Mouse (Mus musculus) heart, postnatal 0 days (tissue): Measurements from ENCODE around the gene Scgb1b10.
"Not testable (repeated sequence)": the region's sequence is repeated elsewhere in the genome, so short reads cannot be mapped to it uniquely, and the experiment has no call there.

ENCODE experiments used
- CTCF ChIP-seq: IDR thresholded peaks from 2 replicates; pipeline ENCODE4 v1.5.1; 2016; ENCODE audit warnings: antibody characterized with exemption, control low read depth, low read depth
- EP300 ChIP-seq: IDR thresholded peaks from 2 replicates; pipeline ENCODE4 v1.6.1; 2016; ENCODE audit warnings: antibody characterized with exemption, low read depth

- TF ChIP-seq CTCF, EP300: not testable (repeated sequence)
Observed at GRCm38 (mm10) chr7:32100553-32100952, at the start of gene Scgb1b10.
